Mouse (Mus musculus): ENCODE measurements around the gene Fam13c. TPM values are rescaled to one million over a fixed set of nuclear protein-coding genes. Genes with fewer than 3 reads are reported as not detected.

Fam13c gene
- polyA plus RNA-seq (2012; rRNA removed) = 0.44 and 0.47 TPM in 2 replicates

GRCm38 (mm10) chr10:70439676-70440521 is at the start of gene Fam13c:
Gene Fam13c, plus strand, starts transcription at chr10:70440481.
- no peak within 1 kb of the TSS; the same call in 1 of the 2 replicates for H3K27ac ChIP-seq (ENCODE audit: insufficient read depth, low read length)
- H3K36me3 ChIP-seq (ENCODE audit: control insufficient read depth, insufficient read depth, low read length) = no peaks in the 10 kb centered on the region
- DNase-seq (ENCODE audit: low read depth in 1 of 2, low spot score in 2 of 2) = no peak
- H3K27me3 ChIP-seq (ENCODE audit: control insufficient read depth, insufficient read depth, low read length) = no peaks in the 10 kb centered on the region
- TF ChIP-seq CTCF (IDR thresholded peaks at IDR 0.05; ENCODE audit: extremely low read depth, insufficient read depth, insufficient read length, insufficient replicate concordance) (no peak), POLR2A (IDR thresholded peaks at IDR 0.05; ENCODE audit: low read depth, low read length) (no peak)
- H3K4me3 ChIP-seq (ENCODE audit: extremely low read depth, insufficient read depth, insufficient read length) = peak within 1 kb of the TSS; percentile 38
- H3K4me1 ChIP-seq (ENCODE audit: control insufficient read depth, insufficient read depth, insufficient read length) = no peaks in the 10 kb centered on the region
- WGBS = 18% methylated on average over 24 of the region's 24 CpGs

DNA sequence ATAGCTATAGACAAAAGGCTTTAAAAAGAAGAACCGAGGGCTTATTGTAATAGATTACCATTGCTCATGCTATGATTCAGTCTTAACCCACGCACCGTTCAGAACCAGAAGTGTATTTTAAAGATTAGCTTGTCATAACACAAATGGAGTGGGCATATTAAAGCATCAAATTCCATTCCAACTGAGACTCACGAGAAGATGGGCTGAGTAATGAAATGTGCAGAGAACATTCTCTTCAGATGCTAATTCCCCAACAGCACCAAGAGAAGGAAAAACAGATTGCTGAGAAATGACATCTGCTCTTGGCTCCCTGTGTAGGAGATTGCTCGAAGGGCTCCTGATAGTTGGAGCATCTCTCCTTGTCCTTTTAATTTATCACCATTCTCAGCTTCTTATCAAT is 44.4 kb upstream of the Fam13c start:
- WGBS = 83% methylated on average over 5 of the region's 5 CpGs
- Histone ChIP-seq H3K27ac (ENCODE audit: insufficient read depth, low read length) (no peak overlapping the region), H3K4me1 (ENCODE audit: control insufficient read depth, insufficient read depth, insufficient read length) (no peaks in the 10 kb centered on the region)

GRCm38 (mm10) chr10:70398224-70398623 is 42.1 kb upstream of the Fam13c start:
- TF ChIP-seq POLR2A (IDR thresholded peaks at IDR 0.05; ENCODE audit: low read depth, low read length) = no peak
- TF ChIP-seq CTCF (IDR thresholded peaks at IDR 0.05; ENCODE audit: extremely low read depth, insufficient read depth, insufficient read length, insufficient replicate concordance) = no peak
- no peaks in the 10 kb centered on the region for H3K36me3 ChIP-seq (ENCODE audit: control insufficient read depth, insufficient read depth, low read length)
- 85% methylated on average over 6 of the region's 6 CpGs for WGBS
- no peaks in the 10 kb centered on the region for H3K27me3 ChIP-seq (ENCODE audit: control insufficient read depth, insufficient read depth, low read length)
- H3K27ac ChIP-seq (ENCODE audit: insufficient read depth, low read length) = no peak overlapping the region
- no peak overlapping the region for H3K4me3 ChIP-seq (ENCODE audit: extremely low read depth, insufficient read depth, insufficient read length)
- DNase-seq (ENCODE audit: low read depth in 1 of 2, low spot score in 2 of 2) = no peak
- no peaks in the 10 kb centered on the region for H3K4me1 ChIP-seq (ENCODE audit: control insufficient read depth, insufficient read depth, insufficient read length)

More for the DNA sequence above, 44.4 kb upstream of the Fam13c start:
- Histone ChIP-seq H3K4me3 (ENCODE audit: extremely low read depth, insufficient read depth, insufficient read length) (no peak overlapping the region), H3K27me3 (ENCODE audit: control insufficient read depth, insufficient read depth, low read length) (no peaks in the 10 kb centered on the region), H3K36me3 (ENCODE audit: control insufficient read depth, insufficient read depth, low read length) (no peaks in the 10 kb centered on the region)
- DNase-seq (ENCODE audit: low read depth in 1 of 2, low spot score in 2 of 2) = no peak
- TF ChIP-seq POLR2A (IDR thresholded peaks at IDR 0.05; ENCODE audit: low read depth, low read length) (no peak), CTCF (IDR thresholded peaks at IDR 0.05; ENCODE audit: extremely low read depth, insufficient read depth, insufficient read length, insufficient replicate concordance) (no peak)

DNA sequence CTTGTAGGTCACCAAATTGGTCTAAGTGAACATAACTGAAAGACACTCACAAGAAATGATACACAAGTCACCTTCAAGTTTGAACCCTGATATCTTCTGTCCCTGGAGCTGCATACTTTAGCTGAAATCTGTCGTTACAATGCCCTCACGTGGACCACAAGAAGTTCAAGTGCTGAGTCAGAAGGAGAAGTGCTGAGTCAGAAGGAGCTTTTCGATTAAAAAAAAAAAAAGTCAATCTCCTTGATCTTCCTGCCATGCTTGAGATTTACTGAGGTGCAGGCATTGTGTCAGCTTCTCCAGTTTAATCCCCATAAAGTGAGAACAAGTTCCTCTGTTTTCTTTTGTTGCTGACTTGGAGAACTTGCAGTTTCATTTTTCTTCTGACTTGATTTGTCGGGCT is 38.3 kb upstream of the Fam13c start:
- no peak for DNase-seq (ENCODE audit: low read depth in 1 of 2, low spot score in 2 of 2)
- no peak overlapping the region for H3K4me3 ChIP-seq (ENCODE audit: extremely low read depth, insufficient read depth, insufficient read length)
- H3K27ac ChIP-seq (ENCODE audit: insufficient read depth, low read length) = no peak overlapping the region
- WGBS = 69% methylated on average over 4 of the region's 4 CpGs
- no peaks in the 10 kb centered on the region for H3K4me1 ChIP-seq (ENCODE audit: control insufficient read depth, insufficient read depth, insufficient read length)
- H3K36me3 ChIP-seq (ENCODE audit: control insufficient read depth, insufficient read depth, low read length) = no peaks in the 10 kb centered on the region
- TF ChIP-seq POLR2A (IDR thresholded peaks at IDR 0.05; ENCODE audit: low read depth, low read length) (no peak), CTCF (IDR thresholded peaks at IDR 0.05; ENCODE audit: extremely low read depth, insufficient read depth, insufficient read length, insufficient replicate concordance) (no peak)
- no peaks in the 10 kb centered on the region for H3K27me3 ChIP-seq (ENCODE audit: control insufficient read depth, insufficient read depth, low read length)

DNA sequence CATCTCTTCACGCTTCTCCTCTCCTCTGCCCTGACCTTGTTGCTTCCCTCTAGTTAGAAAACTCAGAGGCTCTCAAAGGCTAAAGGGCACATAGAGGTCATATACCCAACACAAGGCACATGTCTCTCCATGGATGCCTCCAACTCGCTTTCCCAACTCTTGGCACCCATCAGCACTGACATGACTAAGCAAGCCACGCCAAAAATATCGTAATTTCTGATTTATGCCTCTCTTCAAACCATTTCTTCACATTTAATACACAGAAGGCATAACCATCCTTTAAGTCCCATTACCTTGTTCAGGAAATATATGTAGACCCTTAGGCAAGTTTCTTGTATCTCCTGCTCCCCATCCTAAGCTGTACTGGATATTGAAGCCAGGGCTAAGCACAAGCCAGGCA is 37.6 kb upstream of the Fam13c start:
- no peak overlapping the region for H3K4me3 ChIP-seq (ENCODE audit: extremely low read depth, insufficient read depth, insufficient read length)
- no peaks in the 10 kb centered on the region for H3K36me3 ChIP-seq (ENCODE audit: control insufficient read depth, insufficient read depth, low read length)
- no peak overlapping the region for H3K27ac ChIP-seq (ENCODE audit: insufficient read depth, low read length)
- H3K4me1 ChIP-seq (ENCODE audit: control insufficient read depth, insufficient read depth, insufficient read length) = no peaks in the 10 kb centered on the region
- DNase-seq (ENCODE audit: low read depth in 1 of 2, low spot score in 2 of 2) = no peak
- WGBS = 74% methylated on average over 4 of the region's 4 CpGs
- no peak for TF ChIP-seq POLR2A (IDR thresholded peaks at IDR 0.05; ENCODE audit: low read depth, low read length)
- H3K27me3 ChIP-seq (ENCODE audit: control insufficient read depth, insufficient read depth, low read length) = no peaks in the 10 kb centered on the region

- H3K27me3 ChIP-seq (ENCODE audit: control insufficient read depth, insufficient read depth, low read length) = no peaks in the 10 kb centered on the region
- H3K4me3 ChIP-seq (ENCODE audit: extremely low read depth, insufficient read depth, insufficient read length) = no peak overlapping the region
- no peak for DNase-seq (ENCODE audit: low read depth in 1 of 2, low spot score in 2 of 2)
- no peaks in the 10 kb centered on the region for H3K36me3 ChIP-seq (ENCODE audit: control insufficient read depth, insufficient read depth, low read length)
- no peak overlapping the region for H3K27ac ChIP-seq (ENCODE audit: insufficient read depth, low read length)
- no peaks in the 10 kb centered on the region for H3K4me1 ChIP-seq (ENCODE audit: control insufficient read depth, insufficient read depth, insufficient read length)
- TF ChIP-seq CTCF (IDR thresholded peaks at IDR 0.05; ENCODE audit: extremely low read depth, insufficient read depth, insufficient read length, insufficient replicate concordance) (no peak), POLR2A (IDR thresholded peaks at IDR 0.05; ENCODE audit: low read depth, low read length) (no peak)
- 90% methylated on average over 6 of the region's 6 CpGs for WGBS
These were observed 22.3 kb upstream of the Fam13c start for GRCm38 (mm10) chr10:70417811-70418486.
